Mouse (Mus musculus) R1 (cell line): ENCODE measurements around the gene Pcgf3.
A peak's percentile ranks its signal among the peaks of the same experiment; 100 is the strongest.
"Not testable (repeated sequence)": the region's sequence is repeated elsewhere in the genome, so short reads cannot be mapped to it uniquely, and the experiment has no call there.

Source experiments
- DNase-seq: peaks from one replicate; pipeline ENCODE4 v3.0.0-alpha.2; 2018; ENCODE audit warnings: low read depth, low spot score

Pcgf3 gene

DNA sequence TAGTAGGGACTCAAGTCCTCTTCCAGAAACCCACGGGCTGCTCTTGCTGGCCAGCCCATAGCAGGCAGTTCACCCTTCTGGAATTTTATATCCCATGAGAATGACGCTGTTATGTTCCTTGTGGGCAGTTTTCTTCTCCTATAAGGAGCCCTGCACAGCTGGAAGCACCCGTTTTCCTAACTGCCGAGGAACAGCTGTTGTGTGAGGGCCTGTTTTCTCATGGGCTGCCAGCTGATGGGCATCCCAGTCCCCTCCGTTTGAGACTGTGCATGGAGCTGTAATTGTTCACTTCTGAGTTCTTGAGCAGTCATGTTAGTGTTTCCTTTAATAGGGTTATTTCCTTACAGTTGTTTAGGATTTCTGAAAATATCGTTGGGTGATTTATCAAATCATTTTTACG, 8.6 kb downstream of the Pcgf3 start:
- no peak for DNase-seq

DNA sequence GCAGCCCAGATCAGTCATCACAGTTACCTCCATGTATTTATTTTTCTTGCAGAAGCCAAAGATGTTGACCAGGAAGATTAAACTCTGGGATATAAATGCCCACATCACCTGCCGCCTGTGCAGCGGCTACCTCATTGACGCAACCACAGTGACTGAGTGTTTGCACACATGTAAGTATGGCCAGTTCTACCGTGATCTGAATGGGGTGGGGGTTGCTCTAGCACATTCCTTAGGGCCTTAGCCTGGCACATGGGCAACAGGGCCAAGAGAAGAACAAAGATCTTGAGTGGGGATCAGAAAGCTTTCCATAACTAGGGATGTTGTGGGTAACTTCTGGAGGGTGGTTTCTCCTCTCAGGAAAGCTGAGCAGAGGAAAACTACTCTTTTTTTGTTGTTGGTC, 12.7 kb downstream of the Pcgf3 start:
- no peak for DNase-seq

DNA sequence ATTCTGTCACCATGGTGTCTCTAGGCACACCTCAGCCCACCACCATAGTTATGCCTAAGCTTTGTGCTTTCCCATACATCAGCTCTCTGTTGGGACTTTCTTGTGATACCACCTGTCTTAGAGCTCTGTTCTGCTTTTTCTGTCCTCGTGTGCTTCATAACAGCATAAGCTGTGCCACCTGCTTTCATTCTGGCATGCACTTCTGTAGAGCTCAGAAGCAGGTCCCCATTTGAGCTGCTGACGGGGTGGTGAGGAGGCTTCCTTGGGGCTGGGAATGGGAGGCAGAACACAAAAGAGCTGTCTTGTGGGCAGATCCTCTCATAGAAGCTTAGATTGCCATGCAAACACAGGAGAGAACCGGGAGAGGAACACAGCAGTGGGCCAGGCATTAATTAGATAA, 14.9 kb downstream of the Pcgf3 start:
- DNase-seq = no peak

DNA sequence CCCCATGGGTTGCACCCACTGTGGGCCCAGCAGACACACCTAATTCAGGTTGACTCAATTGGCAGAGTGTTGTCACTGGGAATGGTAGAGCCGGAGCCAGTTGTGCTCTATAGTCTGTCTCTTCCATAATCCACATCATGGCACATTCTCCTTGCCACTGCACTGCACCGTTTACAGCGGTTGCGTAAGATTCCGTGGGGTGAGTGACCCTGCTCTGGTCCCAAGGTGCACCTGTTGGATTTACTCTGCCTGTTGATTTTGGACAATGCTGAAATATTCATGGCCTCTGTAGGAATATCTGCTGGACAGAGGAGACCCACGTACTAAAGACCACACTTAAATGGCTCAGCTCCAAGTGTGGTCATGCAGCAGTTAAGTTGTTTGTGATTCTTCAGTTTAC, 22.0 kb downstream of the Pcgf3 start:
- no peak for DNase-seq

DNA sequence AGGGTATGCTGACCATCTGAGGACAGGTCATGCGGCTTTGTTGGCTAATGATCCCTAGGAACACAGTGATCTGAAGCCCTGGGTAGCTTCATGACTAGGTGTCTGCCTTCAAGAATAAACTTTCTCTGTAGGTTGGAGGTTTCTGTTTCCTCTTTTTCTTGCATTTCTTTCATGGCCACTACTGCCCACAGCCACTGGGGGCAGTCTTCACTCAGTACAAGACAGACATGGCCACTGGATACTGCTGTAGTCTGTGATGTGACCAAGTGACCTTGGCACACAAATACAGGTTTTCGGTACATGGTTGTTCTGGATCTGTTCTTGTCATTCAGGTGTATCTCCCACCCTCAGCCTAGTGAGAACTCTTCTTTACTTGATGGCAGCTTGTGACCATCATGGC, 24.2 kb downstream of the Pcgf3 start:
- DNase-seq = peak; percentile 47

DNA sequence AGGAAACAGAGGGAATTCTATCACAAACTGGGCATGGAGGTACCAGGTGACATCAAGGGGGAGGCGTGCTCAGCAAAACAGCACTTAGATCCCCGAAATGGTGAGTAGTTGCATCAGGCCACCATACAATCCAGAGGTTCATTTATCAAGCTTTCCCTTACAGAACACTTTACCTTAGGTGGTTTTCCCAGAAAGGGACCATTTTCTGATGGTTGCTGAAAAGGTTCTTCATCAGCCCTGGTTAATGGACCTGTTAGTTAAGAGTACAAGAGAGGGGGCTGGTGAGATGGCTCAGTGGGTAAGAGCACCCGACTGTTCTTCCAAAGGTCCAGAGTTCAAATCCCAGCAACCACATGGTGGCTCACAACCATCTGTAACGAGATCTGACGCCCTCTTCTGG, 25.1 kb downstream of the Pcgf3 start:
- not testable (repeated sequence) for DNase-seq

DNA sequence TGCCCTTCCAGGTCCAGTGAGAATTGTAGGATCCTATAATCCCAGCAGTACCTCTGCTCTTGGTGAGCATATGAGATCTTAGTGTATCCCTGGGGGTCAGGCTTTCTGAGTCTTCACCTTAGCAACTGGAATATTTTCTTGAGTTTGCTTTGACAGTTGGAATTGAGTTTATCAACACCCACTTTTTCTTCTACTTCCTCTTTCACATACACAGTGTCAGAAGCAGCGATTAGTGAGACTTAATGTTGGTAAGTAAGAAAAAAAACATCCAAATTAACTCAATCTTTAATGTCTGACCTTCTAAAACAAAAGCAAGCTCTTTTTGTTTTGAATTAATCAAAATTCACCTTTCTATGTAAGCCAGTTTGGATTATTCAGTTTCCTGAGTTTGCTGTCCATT, 40.5 kb downstream of the Pcgf3 start:
- DNase-seq = no peak

DNA sequence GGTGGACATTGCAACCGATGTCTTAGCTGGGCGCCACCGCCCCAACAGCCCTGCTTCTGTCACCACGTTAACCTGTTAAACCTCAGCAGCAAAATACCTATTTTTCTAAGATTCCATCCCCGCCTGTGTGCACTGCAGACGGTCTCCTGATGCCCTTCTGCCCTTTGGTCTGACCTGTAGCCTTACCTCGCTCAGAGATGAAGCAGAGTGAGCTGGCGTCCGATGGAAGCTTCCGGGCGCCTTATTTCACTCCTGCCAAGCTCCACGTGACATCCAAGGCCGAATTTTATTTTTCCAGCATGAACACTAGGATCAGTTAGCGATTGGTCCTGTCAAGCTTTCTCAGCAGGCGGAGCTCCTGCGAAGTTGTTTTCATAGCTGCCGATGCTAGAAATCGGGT, 41.3 kb downstream of the Pcgf3 start:
- peak; percentile 17 for DNase-seq

DNA sequence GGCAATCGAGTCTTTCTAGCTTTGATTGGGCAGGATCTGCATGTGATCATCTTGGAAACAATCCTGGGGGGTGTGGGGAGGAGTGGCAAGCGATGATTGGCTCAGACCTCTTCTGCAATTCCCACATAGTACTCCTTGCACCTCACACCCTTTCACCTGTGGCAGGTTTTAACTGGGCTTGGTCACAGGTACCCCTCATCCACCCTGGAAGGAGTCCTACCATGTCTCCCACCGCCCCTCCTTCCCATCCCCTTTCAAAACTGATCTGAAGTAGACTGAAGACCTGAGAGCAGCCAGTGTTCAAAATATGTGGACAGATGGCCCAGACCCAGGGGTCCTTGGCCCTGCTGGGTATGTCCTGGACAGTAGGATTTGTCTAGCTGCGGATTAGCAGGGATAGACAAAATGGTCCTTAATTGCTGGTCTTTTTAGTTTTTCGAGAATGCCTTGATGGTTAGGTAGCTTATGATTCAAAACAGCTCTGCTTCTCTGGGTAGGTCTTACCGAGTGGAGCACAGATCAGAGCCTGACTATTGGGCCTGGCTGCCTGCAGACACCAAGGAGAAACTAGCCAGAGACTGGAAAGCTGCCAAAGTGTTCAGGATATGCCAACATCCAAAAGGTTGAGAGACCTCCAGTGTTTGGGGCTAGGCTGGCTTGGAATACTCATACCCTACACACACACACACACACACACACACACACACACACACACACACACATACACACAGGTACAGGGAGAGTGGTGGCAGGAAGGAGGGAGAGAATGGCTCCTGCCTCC, 54.7 kb downstream of the Pcgf3 start:
- DNase-seq = peak; percentile 48

DNA sequence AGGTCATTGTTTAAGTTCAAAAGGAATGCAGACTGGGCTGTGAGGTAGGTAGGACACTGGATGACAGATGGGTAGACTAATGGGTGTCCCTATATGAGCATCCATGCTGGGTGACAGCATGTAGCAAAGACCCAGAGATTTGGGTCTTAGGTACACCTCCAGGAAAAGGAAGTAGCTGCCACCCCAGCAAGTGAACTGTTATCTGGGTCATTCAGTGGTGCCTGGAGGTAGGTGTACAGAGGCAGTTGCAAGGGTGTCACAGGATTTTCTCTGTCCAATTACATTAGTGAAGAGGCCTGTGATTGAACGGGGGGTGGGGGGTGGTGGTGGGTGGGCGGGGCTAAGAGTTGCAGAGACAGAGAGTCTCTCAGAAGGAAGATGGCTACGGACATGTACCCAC, 55.6 kb downstream of the Pcgf3 start:
- DNase-seq = no peak

DNA sequence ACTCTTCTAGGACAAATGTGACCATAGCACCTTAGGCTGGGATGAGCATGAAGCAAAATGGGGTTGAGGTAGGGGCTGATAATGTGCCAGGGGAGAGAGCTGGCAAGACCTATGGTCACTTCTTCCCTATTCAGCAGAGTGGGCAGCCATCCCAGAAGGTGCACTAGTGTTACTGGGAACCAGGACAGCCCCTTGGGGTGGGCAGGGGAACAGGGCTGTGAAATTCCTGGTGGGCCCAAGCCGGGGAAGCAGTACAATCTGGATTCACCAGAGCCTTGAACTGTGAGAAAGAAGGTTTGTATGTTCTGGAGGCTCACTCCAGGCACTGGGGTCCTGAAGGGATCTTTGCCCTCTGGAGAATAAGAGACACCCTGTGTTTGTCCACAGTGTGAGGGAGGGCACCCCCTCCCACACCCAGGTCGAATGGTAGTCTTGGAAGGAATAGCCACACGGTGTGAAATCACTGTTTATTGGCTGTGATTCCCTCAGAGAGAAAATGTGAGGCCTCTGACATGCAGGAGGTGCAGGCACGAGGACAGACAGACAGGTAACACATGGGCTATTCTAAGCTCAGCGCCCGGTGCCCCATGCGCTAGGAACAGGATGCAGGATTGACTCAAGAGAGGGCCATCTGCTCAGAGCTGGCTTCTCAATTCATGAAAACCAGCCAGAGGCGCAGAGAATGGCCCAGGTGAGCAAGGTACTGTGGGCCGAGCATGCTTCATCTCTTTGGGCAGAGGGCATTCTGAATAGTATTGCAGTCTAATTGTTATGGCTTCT, 57.3 kb downstream of the Pcgf3 start:
- DNase-seq = no peak

DNA sequence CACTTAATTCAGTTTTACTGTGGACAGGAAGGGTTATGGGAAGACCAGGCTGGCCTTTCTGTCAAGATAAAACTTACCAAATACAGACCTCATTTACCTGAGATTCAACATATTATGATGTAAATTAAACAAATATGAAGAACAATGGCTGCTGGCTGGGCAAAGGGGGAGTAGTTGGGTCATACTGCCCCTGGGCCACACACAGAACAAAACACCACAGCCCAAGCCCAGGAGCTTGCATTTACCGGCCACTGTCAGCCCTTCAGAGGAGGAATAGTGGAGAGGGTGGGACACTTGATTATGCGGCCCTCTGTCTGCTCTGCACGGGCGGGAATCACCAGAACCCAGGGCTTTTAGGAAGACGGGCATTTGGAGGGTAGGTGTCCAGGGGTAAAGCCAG, 57.9 kb downstream of the Pcgf3 start:
- peak; percentile 14 for DNase-seq

DNA sequence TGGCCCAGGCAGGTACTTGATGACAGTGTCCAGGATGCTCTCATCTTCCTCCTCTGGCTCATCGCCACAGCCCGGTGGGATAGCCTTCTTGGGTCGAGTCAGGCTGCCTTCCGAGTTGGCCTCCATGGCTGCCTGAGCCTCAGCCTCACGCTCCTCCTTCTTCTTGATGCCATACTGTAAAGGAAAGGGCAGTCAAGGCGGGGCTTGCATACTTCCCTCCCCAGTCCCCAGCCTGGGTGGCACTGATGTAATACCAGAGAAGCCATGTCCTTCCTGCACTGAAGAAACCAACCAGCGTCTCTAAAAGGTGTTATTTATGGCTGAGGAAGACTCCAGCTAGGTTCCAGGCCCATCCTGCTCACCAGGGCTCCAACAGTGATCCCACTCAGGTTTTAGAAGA, 59.1 kb downstream of the Pcgf3 start:
- no peak for DNase-seq

DNA sequence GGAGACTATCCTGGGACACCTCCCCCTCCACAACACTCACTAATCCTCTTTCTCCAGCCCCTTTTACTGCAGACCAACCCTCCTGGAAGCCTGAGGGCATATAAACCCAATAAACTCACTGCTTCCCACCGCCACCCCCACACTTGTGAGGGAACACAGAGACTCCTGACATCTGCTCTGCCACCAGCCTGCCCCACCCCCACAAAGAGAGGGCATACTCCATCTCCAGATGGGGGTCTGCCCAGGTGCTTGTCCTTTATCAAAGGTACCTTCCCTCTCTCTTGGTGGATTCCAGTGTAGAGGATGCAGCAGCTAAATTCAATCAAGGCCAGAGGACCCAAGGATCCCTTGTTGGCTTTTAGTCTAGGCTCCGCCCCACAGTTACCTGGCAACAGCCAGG, 60.0 kb downstream of the Pcgf3 start:
- peak; percentile 15 for DNase-seq

DNA sequence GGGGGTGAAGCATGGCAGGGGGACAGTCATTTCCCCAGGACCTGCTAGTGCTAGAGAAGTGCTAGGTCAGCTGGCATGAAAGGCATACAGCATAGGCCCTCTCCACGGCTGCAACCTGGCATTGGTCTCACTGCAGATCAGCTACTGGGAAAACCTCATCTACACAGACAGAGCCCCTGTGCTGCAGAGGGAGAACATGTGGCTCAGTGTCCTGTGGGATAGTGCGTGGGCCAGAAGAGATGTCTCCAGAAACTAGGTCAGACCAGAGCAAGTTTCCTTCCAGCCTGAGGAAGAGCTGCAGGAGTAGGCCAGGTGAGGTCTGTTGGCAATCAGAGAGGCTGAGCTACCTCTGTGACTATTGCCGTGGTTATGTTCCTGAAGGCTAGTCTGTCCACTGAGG, 60.9 kb downstream of the Pcgf3 start:
- no peak for DNase-seq

DNA sequence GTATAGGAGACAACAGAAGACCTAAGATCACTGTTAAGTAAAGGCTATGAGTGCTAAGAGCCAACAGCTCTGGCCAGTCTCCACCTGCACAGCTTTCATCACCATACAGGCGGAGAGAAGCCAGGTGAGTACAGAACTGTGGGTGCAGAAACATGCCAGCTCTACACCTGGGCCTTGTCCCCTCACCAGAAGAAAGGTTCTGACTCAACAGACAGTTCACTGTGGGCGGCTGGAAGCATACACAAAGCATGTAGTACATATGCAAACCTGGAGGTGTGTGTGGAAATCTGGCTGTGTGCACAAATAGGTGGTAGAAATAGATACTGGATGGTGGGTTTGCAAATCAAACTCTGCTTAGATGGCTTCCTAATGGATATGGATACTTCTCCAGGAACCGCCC, 61.6 kb downstream of the Pcgf3 start:
- no peak for DNase-seq

DNA sequence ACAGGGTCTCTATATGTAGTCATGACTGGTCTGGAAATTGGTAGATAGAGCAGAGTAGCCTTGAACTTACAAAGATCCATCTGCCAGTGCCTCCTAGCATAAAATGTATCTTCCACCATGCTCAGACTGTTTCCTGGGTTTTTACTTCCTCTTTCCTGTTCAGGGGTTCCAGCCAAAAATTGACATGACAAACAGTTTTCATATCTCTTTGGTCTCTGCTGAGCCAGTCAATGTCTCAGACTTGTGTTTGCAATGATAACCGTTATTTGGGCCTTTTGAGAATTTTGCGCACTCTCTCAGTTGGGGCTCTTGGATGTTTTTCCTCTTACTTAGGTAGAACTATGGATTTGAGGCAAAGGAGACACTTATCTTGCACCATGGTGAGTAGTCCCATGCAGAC, 73.2 kb downstream of the Pcgf3 start:
- no peak for DNase-seq

DNA sequence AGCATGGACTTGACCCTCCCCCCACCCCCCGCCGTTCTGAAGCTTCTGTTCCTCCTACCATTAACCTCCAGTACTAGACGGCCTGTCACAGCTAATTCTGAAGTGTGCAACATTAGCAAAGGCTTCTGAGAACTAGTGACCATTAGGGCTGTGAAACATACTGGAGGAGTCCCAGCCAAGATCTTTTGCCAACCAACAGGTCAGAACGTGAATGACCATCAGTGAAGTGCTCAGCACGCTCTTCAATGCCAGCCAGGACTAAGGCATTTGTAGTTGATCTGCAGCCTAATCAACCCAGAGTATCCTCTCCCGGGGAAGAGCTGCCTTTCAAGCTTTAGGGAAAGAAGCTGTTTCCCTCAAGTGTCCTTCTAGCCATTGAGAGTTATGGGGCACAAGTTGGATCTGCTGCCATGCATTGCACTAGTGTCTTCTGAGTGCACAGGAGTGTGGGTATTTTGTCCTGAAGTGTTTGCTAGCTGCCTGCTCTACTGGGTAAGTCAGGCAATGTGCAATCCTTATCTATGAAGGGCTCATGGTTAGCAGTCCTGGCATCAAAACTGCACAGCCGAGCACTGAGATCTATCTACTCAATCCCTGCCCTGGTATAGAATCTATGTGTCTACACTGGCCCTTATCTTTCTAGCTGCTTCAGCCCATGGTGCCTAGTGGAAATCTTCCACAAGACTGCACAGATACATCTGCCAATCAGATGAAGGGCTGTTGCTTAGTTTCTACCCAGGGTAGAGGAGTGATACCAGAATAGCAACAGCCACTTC, 82.7 kb downstream of the Pcgf3 start:
- no peak for DNase-seq

DNA sequence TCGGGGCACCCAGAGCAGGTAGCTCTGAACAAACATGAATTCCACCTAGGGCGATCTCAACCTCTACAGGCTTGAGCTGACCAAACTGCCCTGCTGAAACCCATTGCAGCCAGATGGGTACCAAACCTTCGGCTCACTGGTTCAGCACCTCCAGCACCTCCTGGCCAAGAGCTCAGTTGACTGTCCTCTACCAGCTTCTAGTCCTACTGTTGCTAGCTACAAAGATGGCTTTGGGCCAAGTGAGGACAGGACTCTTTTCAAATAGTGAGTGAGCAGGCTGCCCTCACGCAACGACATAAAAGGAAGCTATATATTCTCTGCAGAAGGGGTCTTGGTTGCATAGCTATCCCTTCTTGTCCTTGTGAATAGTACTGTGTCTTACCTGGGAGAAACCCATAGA, 86.6 kb downstream of the Pcgf3 start:
- no peak for DNase-seq

DNA sequence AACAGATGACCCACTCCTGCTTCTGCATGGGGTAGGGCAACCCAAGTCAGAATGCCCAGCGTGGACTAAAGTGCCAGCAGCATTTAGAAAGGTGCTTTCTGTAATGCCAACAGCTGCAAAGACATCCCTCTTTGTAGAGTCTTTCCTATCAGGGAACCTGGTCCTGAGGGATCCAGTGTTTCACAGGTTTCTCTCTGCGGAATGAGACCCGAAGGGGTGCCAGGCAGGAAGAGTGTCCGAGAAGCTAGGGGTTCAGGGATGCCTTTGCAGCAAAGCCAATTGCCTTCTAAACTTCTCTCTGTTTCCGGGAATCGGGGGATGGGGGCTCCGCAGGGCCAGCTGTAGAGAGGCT, 88.1 kb downstream of the Pcgf3 start:
- no peak for DNase-seq

DNA sequence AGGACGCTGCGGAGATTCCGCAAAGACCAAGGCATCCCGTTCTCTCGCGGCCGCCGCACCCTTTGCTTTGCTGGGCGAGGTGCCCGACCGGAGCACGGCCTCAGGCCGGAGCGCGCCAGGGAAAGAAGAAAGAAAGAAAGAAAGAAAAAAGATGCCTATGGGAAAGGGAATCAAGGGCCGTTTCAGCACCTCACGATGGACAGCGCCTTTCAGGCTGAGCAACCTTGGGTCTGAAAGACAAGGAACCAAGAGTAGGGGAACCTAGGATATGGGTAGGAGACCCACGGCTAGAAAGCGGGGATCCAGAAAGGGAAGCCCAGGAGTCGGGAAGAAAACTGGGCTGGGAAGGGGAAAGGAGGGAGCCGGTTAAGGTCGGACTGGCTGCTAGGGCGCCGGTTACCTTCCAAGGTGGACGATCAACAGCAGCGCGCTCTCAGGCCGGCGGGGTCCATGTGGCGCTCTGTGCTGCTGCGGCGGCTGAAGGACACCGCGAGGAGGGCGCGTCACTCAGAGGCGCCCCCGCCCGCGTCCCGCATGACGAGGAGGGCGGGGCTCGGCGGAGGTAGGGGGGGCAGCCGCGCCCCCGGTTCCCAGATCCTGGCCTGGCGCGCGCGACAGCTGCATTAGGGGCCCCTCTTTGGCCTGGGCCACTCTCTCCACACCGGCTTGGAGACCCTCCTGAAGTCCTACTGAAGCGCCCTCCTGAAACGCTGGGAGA, 88.6 kb downstream of the Pcgf3 start, which contains the start of gene Cplx1:
Gene Cplx1, minus strand, starts transcription at position 536 of the 718 bp plus-strand sequence.
- peak; percentile 84 for DNase-seq

DNA sequence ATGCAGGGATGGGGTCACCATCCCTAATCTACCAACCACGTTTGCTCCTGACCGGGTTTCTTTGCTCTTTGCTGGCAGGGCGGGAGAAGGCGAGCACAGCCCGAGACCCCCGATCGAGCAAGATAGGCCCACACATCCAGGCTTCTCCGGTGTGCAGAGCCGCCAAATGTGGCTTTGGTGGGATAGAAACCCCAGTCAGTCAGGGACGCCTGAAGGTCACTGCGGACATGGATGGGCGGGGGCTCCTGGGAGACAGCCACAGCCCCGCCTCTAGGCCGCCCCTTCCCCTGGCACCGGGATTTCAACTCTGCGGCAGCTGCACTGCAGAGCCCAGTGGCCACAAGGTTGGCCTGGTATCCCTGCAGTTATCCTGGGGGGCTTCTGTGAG, 89.2 kb downstream of the Pcgf3 start:
- DNase-seq = peak; percentile 49
